Mouse (Mus musculus) neural tube, embryonic 12.5 days (tissue): Measurements from ENCODE around the gene Adh7. TPM values are rescaled to one million over a fixed set of nuclear protein-coding genes. Genes with fewer than 3 reads are reported as not detected.

Source experiments
- ATAC-seq: fragments of 200-750 bp; cut with Nextera tagmentation; 2 replicates; pipeline ENCODE4 v1.8.0; 2017; ENCODE audit warnings: low read depth, mild to moderate bottlenecking, moderate TSS enrichment, moderate library complexity; ENCODE audit not compliant: low FRiP score
- H3K27ac ChIP-seq: fragments of 300-500 bp; sonication (generic); 2 replicates; pipeline ENCODE4 v1.5.1; 2016
- H3K27me3 ChIP-seq: fragments of 300-500 bp; sonication (generic); replicated peaks from 2 replicates; pipeline ENCODE4 v1.6.1; 2016; ENCODE audit warnings: mild to moderate bottlenecking
- H3K36me3 ChIP-seq: fragments of 300-500 bp; sonication (generic); 2 replicates; pipeline ENCODE4 v1.6.1; 2016; ENCODE audit warnings: mild to moderate bottlenecking
- H3K4me1 ChIP-seq: fragments of 300-500 bp; sonication (generic); 2 replicates; pipeline ENCODE4 v1.6.1; 2016
- H3K4me2 ChIP-seq: fragments of 300-500 bp; sonication (generic); replicated peaks from 2 replicates; pipeline ENCODE4 v1.6.1; 2016; ENCODE audit warnings: mild to moderate bottlenecking
- H3K4me3 ChIP-seq: fragments of 300-500 bp; sonication (generic); 2 replicates; pipeline ENCODE4 v1.5.1; 2016
- H3K9ac ChIP-seq: fragments of 300-500 bp; sonication (generic); 2 replicates; pipeline ENCODE4 v1.6.1; 2016; ENCODE audit warnings: mild to moderate bottlenecking
- H3K9me3 ChIP-seq: fragments of 300-500 bp; sonication (generic); 2 replicates; pipeline ENCODE4 v1.6.1; 2016; ENCODE audit warnings: mild to moderate bottlenecking
- WGBS: fragments of 180-500 bp; shearing (Covaris S2); methylation state at CpG from one replicate; pipeline ENCODE4 v1.1.7; 2016; 5-methylcytosine and 5-hydroxymethylcytosine counted together
- polyA plus RNA-seq: library from polyadenylated mRNA; unstranded; fragments of >200 nt; fragmentation: Nextera tagmentation; extraction: Ambion mirVana; gene quantifications from 2 replicates; pipeline ENCODE4 v1.2.1, GENCODE M21; 2016

Gene Adh7
- polyA plus RNA-seq, 1 experiment from 2014 or later, result not detected

DNA sequence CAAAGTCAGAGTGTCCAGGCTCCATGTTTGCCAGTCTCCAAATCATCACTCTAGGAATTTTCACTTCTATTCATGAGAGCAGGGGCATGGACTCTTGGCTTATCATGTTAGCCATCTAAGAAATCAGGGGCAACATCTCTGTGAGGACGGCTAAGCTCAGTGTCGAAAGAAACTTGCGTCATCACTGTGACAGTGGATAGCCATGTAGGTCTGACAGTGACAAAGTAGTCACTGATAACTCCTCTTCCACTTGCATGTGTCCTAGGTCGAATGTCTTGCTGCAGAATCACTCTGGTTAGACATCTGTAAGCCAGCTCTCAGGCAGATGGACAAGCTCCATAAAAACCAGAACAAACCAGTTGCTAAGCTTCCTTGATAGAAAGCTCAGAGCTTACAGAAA is 45.0 kb downstream of the Adh7 start:
- Histone ChIP-seq H3K36me3 (no peaks in the 10 kb centered on the region), H3K4me1 (no peaks in the 10 kb centered on the region), H3K4me3 (no peak overlapping the region), H3K27ac (no peak overlapping the region), H3K4me2 (no peak overlapping the region), H3K9me3 (no peaks in the 10 kb centered on the region), H3K9ac (no peak overlapping the region), H3K27me3 (no peaks in the 10 kb centered on the region)
- ATAC-seq, result no peak
- 83% methylated on average over 4 of the region's 4 CpGs for WGBS

DNA sequence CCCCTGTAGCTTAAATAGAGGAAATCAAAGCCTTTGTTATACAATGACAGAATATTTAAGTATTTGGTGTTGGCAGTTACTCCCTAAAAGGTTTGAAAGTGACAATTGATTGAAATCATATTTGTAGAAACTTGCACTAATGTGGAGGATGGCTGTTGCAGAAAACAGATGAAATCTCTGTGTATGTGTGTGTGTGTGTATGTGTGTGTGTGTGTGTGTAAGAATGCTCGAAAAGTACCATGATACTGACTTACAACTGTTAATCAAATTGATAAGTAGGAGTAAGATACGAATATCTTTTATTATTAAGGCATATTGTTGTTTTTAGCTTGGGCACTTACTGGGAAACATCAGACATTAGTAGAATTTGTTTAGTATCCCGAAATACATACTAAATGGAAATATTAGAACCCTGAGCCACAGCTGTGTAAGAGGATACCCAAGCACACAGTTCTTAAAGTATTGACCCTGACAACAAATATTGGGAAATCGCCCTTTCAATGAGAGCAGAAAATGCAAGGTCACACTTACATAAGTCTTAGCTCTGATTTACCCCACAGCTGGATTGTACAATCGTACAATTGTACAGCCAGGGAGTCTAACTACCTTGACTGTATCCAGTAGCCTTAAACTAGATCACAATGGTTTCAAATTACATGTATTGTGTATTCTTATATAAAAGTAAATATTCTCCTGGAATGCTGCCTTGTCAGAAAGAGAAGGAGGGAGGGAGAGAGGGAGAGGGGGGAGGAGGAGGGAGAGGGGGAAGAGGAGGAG is 45.8 kb downstream of the Adh7 start:
- 87% methylated on average over 5 of the region's 5 CpGs for WGBS
- H3K4me3 ChIP-seq, result no peak overlapping the region
- no peaks in the 10 kb centered on the region for H3K36me3 ChIP-seq
- H3K4me1 ChIP-seq, result no peaks in the 10 kb centered on the region
- no peaks in the 10 kb centered on the region for H3K27me3 ChIP-seq
- H3K9ac ChIP-seq, result no peak overlapping the region
- H3K9me3 ChIP-seq, result no peaks in the 10 kb centered on the region
- ATAC-seq, result no peak
- H3K27ac ChIP-seq, result no peak overlapping the region
- no peak overlapping the region for H3K4me2 ChIP-seq

DNA sequence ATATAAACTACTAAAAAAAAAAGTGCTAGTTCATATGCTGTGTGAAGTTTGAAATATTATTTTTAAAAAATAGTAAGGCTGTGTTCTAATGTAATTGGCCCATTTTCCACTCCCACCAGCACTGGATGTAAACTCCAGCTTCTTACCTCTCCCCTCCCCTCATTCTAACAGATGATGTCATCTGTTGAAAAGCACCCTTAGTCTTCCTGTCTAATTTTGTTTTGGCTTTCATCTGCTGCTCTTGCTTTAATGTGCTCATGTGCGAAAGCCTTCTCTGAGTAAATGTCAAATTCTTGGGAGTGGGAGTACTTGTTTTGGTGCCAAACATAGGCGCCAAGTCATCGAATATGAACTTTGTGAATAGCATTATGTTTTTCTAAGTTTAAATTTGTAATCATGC is 47.1 kb downstream of the Adh7 start:
- WGBS, result 90% methylated on average over 3 of the region's 3 CpGs
- Histone ChIP-seq H3K9me3 (no peaks in the 10 kb centered on the region), H3K36me3 (no peaks in the 10 kb centered on the region), H3K4me1 (no peaks in the 10 kb centered on the region), H3K4me2 (no peak overlapping the region), H3K27ac (no peak overlapping the region), H3K4me3 (no peak overlapping the region), H3K9ac (no peak overlapping the region), H3K27me3 (no peaks in the 10 kb centered on the region)
- no peak for ATAC-seq

DNA sequence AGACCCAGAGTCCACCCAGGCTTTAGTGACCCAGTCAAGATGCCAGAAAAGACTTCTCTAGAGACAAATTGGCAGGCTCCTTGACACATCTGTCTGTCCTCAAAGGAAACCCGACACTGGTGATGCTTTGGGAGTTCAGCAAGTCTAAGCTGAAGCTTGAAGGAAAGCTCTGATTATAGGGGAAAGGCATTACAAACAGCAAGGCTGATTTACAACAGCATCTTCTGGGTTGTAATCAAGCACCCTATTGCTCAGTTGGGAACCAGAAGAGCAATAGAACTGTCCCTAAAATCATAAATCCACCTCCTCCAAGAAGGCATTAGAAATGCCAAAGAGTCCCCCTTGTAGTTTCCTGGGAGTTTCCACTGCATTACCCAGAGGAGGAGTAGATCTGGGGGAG is 52.9 kb downstream of the Adh7 start:
- WGBS, result 6% methylated on average over 1 of the region's 1 CpGs
- ATAC-seq, result no peak
- Histone ChIP-seq H3K4me3 (no peak overlapping the region), H3K9me3 (no peaks in the 10 kb centered on the region), H3K9ac (no peak overlapping the region), H3K27ac (no peak overlapping the region), H3K4me1 (no peaks in the 10 kb centered on the region; the same call in 1 of the 2 replicates), H3K27me3 (no peaks in the 10 kb centered on the region), H3K36me3 (no peaks in the 10 kb centered on the region), H3K4me2 (no peak overlapping the region)

DNA sequence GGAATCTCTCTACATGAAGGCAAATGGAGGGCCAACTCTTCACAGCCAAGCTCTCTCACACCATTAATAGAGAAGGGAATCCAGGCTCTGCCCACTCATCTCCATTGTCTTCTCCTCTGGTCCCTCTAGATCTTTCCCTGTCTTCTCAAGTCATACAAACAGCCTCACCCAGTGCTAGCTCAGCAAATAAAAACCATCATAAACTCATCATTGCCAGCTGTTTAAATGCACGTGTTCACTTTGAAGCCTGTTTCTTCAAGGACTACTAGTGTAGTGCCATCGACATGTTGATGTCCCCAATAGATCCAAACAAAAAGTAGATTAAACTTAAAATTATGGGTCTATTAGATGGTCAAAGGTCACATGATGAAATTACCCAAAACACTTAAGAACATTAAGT is 53.7 kb downstream of the Adh7 start:
- Histone ChIP-seq H3K36me3 (no peaks in the 10 kb centered on the region), H3K27me3 (no peaks in the 10 kb centered on the region), H3K4me1 (no peaks in the 10 kb centered on the region; the same call in 1 of the 2 replicates), H3K9me3 (no peaks in the 10 kb centered on the region), H3K4me2 (no peak overlapping the region), H3K9ac (no peak overlapping the region), H3K27ac (no peak overlapping the region), H3K4me3 (no peak overlapping the region)
- 34% methylated on average over 2 of the region's 2 CpGs for WGBS
- ATAC-seq, result no peak

DNA sequence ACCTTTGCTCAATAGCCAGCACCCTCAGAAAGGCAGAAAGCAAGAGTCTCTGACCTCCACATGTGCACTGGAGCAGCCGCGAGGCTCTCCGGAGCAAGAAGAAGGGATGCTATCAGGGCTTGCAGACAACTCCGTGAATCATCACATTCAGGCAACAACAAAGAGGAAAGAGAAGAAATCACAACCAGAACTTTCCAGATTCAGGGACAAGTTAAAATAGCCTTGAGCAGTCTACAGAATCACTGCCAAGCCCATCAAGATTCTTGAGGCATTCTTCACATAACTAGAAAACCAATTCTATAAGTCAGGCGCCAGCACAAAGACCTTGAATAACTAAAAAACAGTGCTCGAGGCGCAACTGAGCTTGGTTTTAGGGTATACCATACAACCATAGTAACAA is 55.5 kb downstream of the Adh7 start:
- no peak overlapping the region for H3K4me2 ChIP-seq
- H3K36me3 ChIP-seq, result no peaks in the 10 kb centered on the region
- ATAC-seq, result no peak
- no peak overlapping the region for H3K9ac ChIP-seq
- H3K27ac ChIP-seq, result no peak overlapping the region
- H3K9me3 ChIP-seq, result no peaks in the 10 kb centered on the region
- H3K4me3 ChIP-seq, result no peak overlapping the region
- WGBS, result 88% methylated on average over 7 of the region's 7 CpGs
- no peaks in the 10 kb centered on the region; the same call in 1 of the 2 replicates for H3K4me1 ChIP-seq
- no peaks in the 10 kb centered on the region for H3K27me3 ChIP-seq

DNA sequence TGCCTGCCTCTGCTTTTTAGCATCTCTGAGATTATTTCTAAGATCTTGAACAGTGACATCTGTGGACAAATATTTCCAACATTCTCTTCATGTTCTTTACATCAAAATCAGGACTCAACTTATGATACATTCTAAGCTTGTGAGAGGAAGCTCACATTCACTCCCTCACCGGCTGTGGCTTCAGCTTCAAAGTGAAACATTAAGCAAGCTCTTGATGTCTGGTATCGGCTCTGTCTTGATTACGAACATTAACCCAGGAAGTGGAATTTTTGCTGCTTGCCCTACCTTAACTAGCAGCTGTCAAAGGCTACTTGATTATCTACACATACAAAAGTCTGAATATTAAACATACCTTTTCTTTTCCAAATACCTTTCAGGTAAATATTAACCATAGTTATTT is 57.5 kb downstream of the Adh7 start:
- Histone ChIP-seq H3K4me1 (no peaks in the 10 kb centered on the region; the same call in 1 of the 2 replicates), H3K4me3 (no peak overlapping the region), H3K9me3 (no peaks in the 10 kb centered on the region), H3K27ac (no peak overlapping the region), H3K36me3 (no peaks in the 10 kb centered on the region), H3K9ac (no peak overlapping the region), H3K4me2 (no peak overlapping the region), H3K27me3 (no peaks in the 10 kb centered on the region)
- ATAC-seq, result no peak
- 90% methylated on average over 3 of the region's 3 CpGs for whole genome bisulfite sequencing

DNA sequence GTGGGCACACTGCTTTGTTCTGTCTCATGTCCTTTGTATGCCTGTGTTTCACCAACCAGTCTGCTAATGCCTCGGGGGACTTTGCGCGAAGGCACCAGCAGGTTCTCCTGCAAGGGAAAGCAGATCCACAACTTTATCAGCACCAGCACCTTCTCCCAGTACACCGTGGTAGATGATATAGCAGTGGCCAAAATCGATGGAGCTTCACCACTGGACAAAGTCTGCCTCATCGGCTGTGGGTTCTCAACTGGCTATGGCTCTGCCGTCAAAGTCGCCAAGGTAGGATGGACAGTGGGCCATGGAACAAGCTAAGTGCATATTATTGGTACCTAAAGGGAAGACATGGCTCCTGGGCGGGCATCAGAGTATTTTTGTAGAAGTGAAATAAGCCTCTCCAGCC is 65.0 kb downstream of the Adh7 start:
- no peaks in the 10 kb centered on the region for H3K27me3 ChIP-seq
- 81% methylated on average over 9 of the region's 9 CpGs for WGBS
- no peaks in the 10 kb centered on the region for H3K9me3 ChIP-seq
- no peak overlapping the region for H3K27ac ChIP-seq
- no peak overlapping the region for H3K9ac ChIP-seq
- ATAC-seq, result no peak
- no peaks in the 10 kb centered on the region for H3K36me3 ChIP-seq
- H3K4me2 ChIP-seq, result no peak overlapping the region
- H3K4me3 ChIP-seq, result no peak overlapping the region
- no peaks in the 10 kb centered on the region for H3K4me1 ChIP-seq

Other genes with a start within 250 kb of the Adh7 start
- 1.6 and 2.2 TPM in 2 replicates for gene Dapp1, start 236.2 kb upstream of the Adh7 start, polyA plus RNA-seq
- 0.19 TPM in 2 replicates for gene 1110002E22Rik, start 152.7 kb upstream of the Adh7 start, polyA plus RNA-seq
- gene Gm5105, start 150.4 kb upstream of the Adh7 start, polyA plus RNA-seq, result not detected in 2 replicates
- gene Trmt10a, start 74.3 kb upstream of the Adh7 start, polyA plus RNA-seq, result 9.8 and 11.9 TPM in 2 replicates
- gene Mttp, start 72.8 kb upstream of the Adh7 start, polyA plus RNA-seq, result 10.2 and 10.9 TPM in 2 replicates
- not detected in 2 replicates for gene 4930579F01Rik, start 23.9 kb upstream of the Adh7 start, polyA plus RNA-seq
- gene Adh1, start 43.2 kb downstream of the Adh7 start, polyA plus RNA-seq, result 2.7 and 4.6 TPM in 2 replicates
- gene Adh6a, start 95.5 kb downstream of the Adh7 start, polyA plus RNA-seq, result not detected in 2 replicates
- gene Adh6b, start 124.0 kb downstream of the Adh7 start, polyA plus RNA-seq, result 0.49 and 0.72 TPM in 2 replicates
- not detected in 2 replicates for gene Adh4, start 197.7 kb downstream of the Adh7 start, polyA plus RNA-seq
- gene Adh5, start 225.3 kb downstream of the Adh7 start, polyA plus RNA-seq, result 225 and 231 TPM in 2 replicates